27 mouse cellular contexts compared by ENCODE assay signal in genomic region chr9:15693847-15694246, GRCm38 (mm10). TPM values are rescaled to one million over a fixed set of nuclear protein-coding genes. Genes with fewer than 3 reads are reported as not detected.
A peak's percentile ranks its signal among the peaks of the same experiment; 100 is the strongest.
DNase-seq lines count a peak whose midpoint lies in the region; ATAC-seq and TF ChIP-seq lines count a peak whose summit lies in the region.
"Had no signal": no experiment of that assay in that cellular context is flagged by ENCODE, and none has a peak within 500 bp of the region (broad histone marks: within the 10 kb centered on the region; RNA-seq: fewer than 3 reads in every experiment).

No protein-coding gene starts in this region.

- 61% methylated on average over 4 of the region's 4 CpGs for WGBS in intestine, embryonic 14.5 days
- 61% methylated on average over 4 of the region's 4 CpGs for WGBS in intestine, postnatal 0 days
- WGBS in limb, embryonic 11.5 days: 39% methylated on average over 4 of the region's 4 CpGs
- 79% methylated on average over 4 of the region's 4 CpGs for WGBS in forebrain, embryonic 15.5 days

- ATAC-seq in intestine, embryonic 14.5 days (replicated peaks; ENCODE audit: low FRiP score, low TSS enrichment, low read depth): no peak
- ATAC-seq in intestine, postnatal 0 days: no peak
- no peak for ATAC-seq in limb, embryonic 11.5 days (ENCODE audit: insufficient number of reproducible peaks, low FRiP score, low TSS enrichment, low read depth)
- no peak for ATAC-seq in forebrain, embryonic 15.5 days (replicated peaks)
- ATAC-seq: forebrain, postnatal 0 days; midbrain, embryonic 16.5 days had no signal

- no peaks in the 10 kb centered on the region for H3K36me3 ChIP-seq in intestine, embryonic 14.5 days (ENCODE audit: control insufficient read depth, insufficient read depth, low read length)
- no peaks in the 10 kb centered on the region for H3K36me3 ChIP-seq in intestine, postnatal 0 days (ENCODE audit: control insufficient read depth, insufficient read depth)
- H3K36me3 ChIP-seq in limb, embryonic 11.5 days (ENCODE audit: control insufficient read depth, insufficient read depth, low read length): no peaks in the 10 kb centered on the region
- no peaks in the 10 kb centered on the region for H3K36me3 ChIP-seq in forebrain, embryonic 15.5 days
- H3K36me3 ChIP-seq: embryonic facial prominence, embryonic 13.5 days; G1E; heart, embryonic 15.5 days; hindbrain, embryonic 13.5 days; liver, embryonic 13.5 days; midbrain, embryonic 10.5 days; stomach, embryonic 15.5 days had no signal

- H3K9me3 ChIP-seq in intestine, embryonic 14.5 days (ENCODE audit: control insufficient read depth, low read length): no peaks in the 10 kb centered on the region
- no peaks in the 10 kb centered on the region for H3K9me3 ChIP-seq in intestine, postnatal 0 days (ENCODE audit: control insufficient read depth)
- H3K9me3 ChIP-seq in limb, embryonic 11.5 days (ENCODE audit: control insufficient read depth, low read length): no peaks in the 10 kb centered on the region
- H3K9me3 ChIP-seq in forebrain, embryonic 15.5 days: no peaks in the 10 kb centered on the region
- H3K9me3 ChIP-seq: embryonic facial prominence, embryonic 13.5 days; G1E; heart, embryonic 15.5 days; hindbrain, embryonic 13.5 days; liver, embryonic 13.5 days; midbrain, embryonic 10.5 days; stomach, embryonic 15.5 days had no signal

- no peak overlapping the region for H3K4me3 ChIP-seq in intestine, embryonic 14.5 days (ENCODE audit: low read depth, low read length)
- no peak overlapping the region for H3K4me3 ChIP-seq in intestine, postnatal 0 days (ENCODE audit: low read depth, low read length)
- H3K4me3 ChIP-seq in limb, embryonic 11.5 days (ENCODE audit: low read depth, low read length): no peak overlapping the region
- H3K4me3 ChIP-seq in forebrain, embryonic 15.5 days: no peak overlapping the region
- H3K4me3 ChIP-seq: embryonic facial prominence, embryonic 13.5 days; heart, embryonic 15.5 days; hindbrain, embryonic 13.5 days; left cerebral cortex, adult 2 months; liver, embryonic 13.5 days; midbrain, embryonic 10.5 days; stomach, embryonic 15.5 days had no signal

- no peak overlapping the region for H3K9ac ChIP-seq in intestine, embryonic 14.5 days (ENCODE audit: low read length)
- no peak overlapping the region for H3K9ac ChIP-seq in intestine, postnatal 0 days (ENCODE audit: low read depth, low read length)
- H3K9ac ChIP-seq in limb, embryonic 11.5 days (ENCODE audit: low read length): no peak overlapping the region
- H3K9ac ChIP-seq in forebrain, embryonic 15.5 days (replicated peaks): no peak overlapping the region
- H3K9ac ChIP-seq: embryonic facial prominence, embryonic 13.5 days; forebrain, postnatal 0 days; heart, embryonic 15.5 days; hindbrain, embryonic 13.5 days; liver, embryonic 13.5 days; stomach, embryonic 15.5 days had no signal

- H3K27ac ChIP-seq in intestine, embryonic 14.5 days (ENCODE audit: low read depth): no peak overlapping the region
- no peak overlapping the region for H3K27ac ChIP-seq in intestine, postnatal 0 days (ENCODE audit: low read depth, low read length)
- no peak overlapping the region for H3K27ac ChIP-seq in limb, embryonic 11.5 days (replicated peaks; ENCODE audit: low read depth, low read length)
- no peak overlapping the region for H3K27ac ChIP-seq in forebrain, embryonic 15.5 days (replicated peaks)
- H3K27ac ChIP-seq: embryonic facial prominence, embryonic 13.5 days; heart, embryonic 15.5 days; hindbrain, embryonic 13.5 days; left cerebral cortex, adult 2 months; liver, embryonic 13.5 days; midbrain, embryonic 10.5 days; stomach, embryonic 15.5 days had no signal

- no peaks in the 10 kb centered on the region for H3K4me1 ChIP-seq in intestine, embryonic 14.5 days (replicated peaks; ENCODE audit: control insufficient read depth, insufficient read depth, low read length)
- H3K4me1 ChIP-seq in intestine, postnatal 0 days (replicated peaks; ENCODE audit: control insufficient read depth, insufficient read depth, low read length): no peaks in the 10 kb centered on the region
- no peaks in the 10 kb centered on the region for H3K4me1 ChIP-seq in limb, embryonic 11.5 days (ENCODE audit: control insufficient read depth, insufficient read depth, low read length)
- no peaks in the 10 kb centered on the region for H3K4me1 ChIP-seq in forebrain, embryonic 15.5 days
- H3K4me1 ChIP-seq: embryonic facial prominence, embryonic 13.5 days; heart, embryonic 15.5 days; hindbrain, embryonic 13.5 days; liver, embryonic 13.5 days; stomach, embryonic 15.5 days had no signal

- TF ChIP-seq CTCF in intestine, postnatal 0 days (IDR thresholded peaks at IDR 0.05; ENCODE audit: low read depth): no peak

- H3K27me3 ChIP-seq in intestine, embryonic 14.5 days (replicated peaks; ENCODE audit: control insufficient read depth, insufficient read depth, low read length): no peaks in the 10 kb centered on the region
- H3K27me3 ChIP-seq in intestine, postnatal 0 days (replicated peaks; ENCODE audit: control insufficient read depth, insufficient read depth, low read length): no peaks in the 10 kb centered on the region
- no peaks in the 10 kb centered on the region for H3K27me3 ChIP-seq in limb, embryonic 11.5 days (ENCODE audit: control insufficient read depth, insufficient read depth, low read length)
- no peaks in the 10 kb centered on the region for H3K27me3 ChIP-seq in forebrain, embryonic 15.5 days
- H3K27me3 ChIP-seq: embryonic facial prominence, embryonic 13.5 days; heart, embryonic 15.5 days; hindbrain, embryonic 13.5 days; liver, embryonic 13.5 days; stomach, embryonic 15.5 days had no signal

- H3K4me2 ChIP-seq in intestine, embryonic 14.5 days (ENCODE audit: low read length): no peak overlapping the region
- H3K4me2 ChIP-seq in intestine, postnatal 0 days (replicated peaks; ENCODE audit: low read depth): no peak overlapping the region
- H3K4me2 ChIP-seq in limb, embryonic 11.5 days (ENCODE audit: low read depth, severe bottlenecking): no peak overlapping the region
- no peak overlapping the region for H3K4me2 ChIP-seq in forebrain, embryonic 15.5 days (replicated peaks)
- H3K4me2 ChIP-seq: embryonic facial prominence, embryonic 13.5 days; heart, embryonic 15.5 days; hindbrain, embryonic 13.5 days; liver, embryonic 13.5 days; stomach, embryonic 15.5 days had no signal

- peak; percentile 16 for DNase-seq in intestine, embryonic 14.5 days (ENCODE audit: low spot score)
- DNase-seq in thymus, postnatal 4 days: peak; percentile 30
- DNase-seq in thymus, adult 18-20 months: no peak
- DNase-seq in limb, embryonic 11.5 days (ENCODE audit: low spot score): peak; percentile 48
- DNase-seq in adrenal gland, postnatal 10 days: no peak
- DNase-seq: adrenal gland, adult 8-10 months; cerebellum, adult 8-10 months; cerebellum, postnatal 25 days; forebrain, postnatal 0 days; gastrocnemius, postnatal 10 days; heart, postnatal 4 days; kidney, adult 11 months; kidney, postnatal 25 days; liver, embryonic 13.5 days; lung, adult 2 months; lung, postnatal 10 days; right cerebral cortex, postnatal 4 days had no signal

RNA-seq across cellular contexts. Expression of gene Slc36a4, which starts 15.7 kb away (rescaled TPM):
- 15.2 and 15.9 TPM in 2 replicates for polyA plus RNA-seq in intestine, embryonic 14.5 days (2014; fragmentation: Nextera tagmentation; extraction: Ambion mirVana)
- 6.0 TPM in 2 replicates for polyA plus RNA-seq in intestine, postnatal 0 days (2015; fragmentation: Nextera tagmentation; extraction: Ambion mirVana)
- polyA plus RNA-seq in limb, embryonic 11.5 days (2014; fragmentation: Nextera tagmentation; extraction: Ambion mirVana): 22.3 and 23.2 TPM in 2 replicates
- 28.6 and 29.8 TPM in 2 replicates for polyA plus RNA-seq in forebrain, embryonic 15.5 days (2015; fragmentation: Nextera tagmentation; extraction: Ambion mirVana)
- total RNA-seq in adrenal gland, postnatal 10 days (2021): 10 to 100 TPM; 25.8 to 26.9 TPM
- polyA plus RNA-seq: G1E had no signal

Comparison
In these comparisons a context has a peak if more than half of its experiments do, and no peak if none do; other contexts are left out.
1. DNase-seq: peak in intestine, embryonic 14.5 days (single experiment), thymus, postnatal 4 days (single experiment) and limb, embryonic 11.5 days (single experiment); none in thymus, adult 18-20 months (0 of 2) and adrenal gland, postnatal 10 days (single experiment).